30 mouse cellular contexts compared by ENCODE assay signal in genomic region chr2:16113333-16113732, GRCm38 (mm10).
"Had no signal": no experiment of that assay in that cellular context is flagged by ENCODE, and none has a peak within 500 bp of the region (broad histone marks: within the 10 kb centered on the region; RNA-seq: fewer than 3 reads in every experiment).

No protein-coding gene starts in this region.

- H3K4me3 ChIP-seq: limb, embryonic 10.5 days; limb, embryonic 12.5 days; limb, embryonic 13.5 days; limb, embryonic 15.5 days; liver, embryonic 12.5 days; liver, embryonic 13.5 days; liver, embryonic 15.5 days; lung, embryonic 15.5 days; megakaryocyte, embryonic 14.5 days; midbrain, embryonic 12.5 days; midbrain, embryonic 13.5 days; midbrain, embryonic 15.5 days; myocyte; neural tube, embryonic 12.5 days had no signal

- ATAC-seq: liver, embryonic 12.5 days; liver, postnatal 0 days; lung, postnatal 0 days; midbrain, embryonic 13.5 days; midbrain, embryonic 15.5 days; midbrain, embryonic 16.5 days had no signal

- DNase-seq: left cerebral cortex, postnatal 4 days; liver; liver, embryonic 13.5 days; liver, postnatal 0 days; lung, adult 18-20 months; lung, adult 2 months; lung, embryonic 14.5 days; lung, postnatal 10 days; lung, postnatal 14 days; lung, postnatal 36 days; lung, postnatal 4 days had no signal

- H3K9me3 ChIP-seq: limb, embryonic 10.5 days; limb, embryonic 12.5 days; limb, embryonic 13.5 days; limb, embryonic 15.5 days; liver, embryonic 12.5 days; liver, embryonic 13.5 days; liver, embryonic 15.5 days; lung, embryonic 15.5 days; midbrain, embryonic 12.5 days; midbrain, embryonic 13.5 days; midbrain, embryonic 15.5 days; neural tube, embryonic 12.5 days had no signal

- H3K27ac ChIP-seq: limb, embryonic 10.5 days; limb, embryonic 12.5 days; limb, embryonic 13.5 days; limb, embryonic 15.5 days; liver, embryonic 12.5 days; liver, embryonic 13.5 days; liver, embryonic 14.5 days; liver, embryonic 15.5 days; lung, embryonic 15.5 days; macrophage; midbrain, embryonic 12.5 days; midbrain, embryonic 13.5 days; midbrain, embryonic 15.5 days; neural tube, embryonic 12.5 days had no signal

- H3K4me2 ChIP-seq: limb, embryonic 12.5 days; limb, embryonic 13.5 days; limb, embryonic 15.5 days; liver, embryonic 11.5 days; liver, embryonic 12.5 days; liver, embryonic 13.5 days; liver, embryonic 15.5 days; lung, embryonic 14.5 days; lung, embryonic 15.5 days; midbrain, embryonic 11.5 days; midbrain, embryonic 12.5 days; midbrain, embryonic 13.5 days; midbrain, embryonic 15.5 days; neural tube, embryonic 12.5 days had no signal

- H3K4me1 ChIP-seq: limb, embryonic 10.5 days; limb, embryonic 15.5 days; liver, embryonic 12.5 days; liver, embryonic 13.5 days; liver, embryonic 15.5 days; lung, embryonic 15.5 days; megakaryocyte, embryonic 14.5 days; midbrain, embryonic 12.5 days; midbrain, embryonic 13.5 days; midbrain, embryonic 15.5 days; neural tube, embryonic 12.5 days had no signal

- H3K36me3 ChIP-seq: limb, embryonic 10.5 days; limb, embryonic 12.5 days; limb, embryonic 13.5 days; limb, embryonic 15.5 days; liver, embryonic 12.5 days; liver, embryonic 13.5 days; liver, embryonic 15.5 days; lung, embryonic 15.5 days; midbrain, embryonic 12.5 days; midbrain, embryonic 13.5 days; midbrain, embryonic 15.5 days; neural tube, embryonic 12.5 days had no signal

- H3K27me3 ChIP-seq: limb, embryonic 12.5 days; limb, embryonic 13.5 days; limb, embryonic 15.5 days; liver, embryonic 12.5 days; liver, embryonic 13.5 days; liver, embryonic 15.5 days; lung, embryonic 15.5 days; megakaryocyte, embryonic 14.5 days; midbrain, embryonic 12.5 days; midbrain, embryonic 13.5 days; midbrain, embryonic 15.5 days; neural tube, embryonic 12.5 days had no signal

- H3K9ac ChIP-seq: limb, embryonic 12.5 days; limb, embryonic 13.5 days; limb, embryonic 15.5 days; liver, embryonic 12.5 days; liver, embryonic 13.5 days; liver, embryonic 14.5 days; liver, embryonic 15.5 days; liver, postnatal 0 days; lung, embryonic 14.5 days; lung, embryonic 15.5 days; midbrain, embryonic 12.5 days; midbrain, embryonic 13.5 days; midbrain, embryonic 15.5 days; neural tube, embryonic 12.5 days had no signal
